Mouse (Mus musculus): ENCODE measurements around the gene Pqlc2. TPM values are rescaled to one million over a fixed set of nuclear protein-coding genes. Genes with fewer than 3 reads are reported as not detected.

Pqlc2 gene
- polyA plus RNA-seq, 1 experiment, result 10.1 TPM

DNA sequence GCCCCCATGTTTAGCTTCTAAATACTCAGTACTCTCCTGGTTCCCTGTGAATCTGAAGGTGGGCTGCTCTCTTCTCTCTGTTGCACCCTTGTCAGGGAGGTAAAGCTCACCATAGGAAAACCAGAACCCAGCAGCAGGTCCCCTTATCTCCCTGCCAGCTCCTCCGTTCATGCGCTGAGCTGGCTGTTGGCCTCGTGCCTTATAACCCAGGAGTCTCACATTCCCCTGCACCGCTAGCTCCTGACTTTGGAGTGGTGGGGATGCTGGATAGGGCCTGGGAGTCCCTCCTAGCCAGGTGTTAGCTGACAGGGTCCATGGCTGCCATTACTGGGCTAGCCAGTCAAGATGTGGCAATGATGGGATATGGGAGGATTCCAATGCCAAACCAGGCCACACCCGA, 24.3 kb downstream of the Pqlc2 start:
- no peak overlapping the region for H3K9ac ChIP-seq (ENCODE audit: low read depth, poor library complexity, severe bottlenecking)
- no peaks in the 10 kb centered on the region for H3K27me3 ChIP-seq (ENCODE audit: control insufficient read depth, insufficient read depth, low read length, poor library complexity, severe bottlenecking)
- no peak overlapping the region for H3K4me3 ChIP-seq (ENCODE audit: low read depth, low read length)
- H3K9me3 ChIP-seq (replicated peaks; ENCODE audit: control insufficient read depth, insufficient read depth, low read length, poor library complexity, severe bottlenecking), result no peaks in the 10 kb centered on the region
- H3K4me1 ChIP-seq (ENCODE audit: control insufficient read depth, insufficient read depth, low read length), result no peaks in the 10 kb centered on the region
- H3K27ac ChIP-seq (ENCODE audit: insufficient read depth, low read length), result no peak overlapping the region
- H3K36me3 ChIP-seq (ENCODE audit: control insufficient read depth, insufficient read depth, low read length, poor library complexity, severe bottlenecking), result peaks cover 13% of the 10 kb centered on the region; the same call in 1 of the 2 replicates
- TF ChIP-seq CTCF (IDR thresholded peaks at IDR 0.05; ENCODE audit: low read depth, low read length) (no peak), EP300 (IDR thresholded peaks at IDR 0.05; ENCODE audit: insufficient read depth, low read depth, low read length) (no peak), POLR2A (IDR thresholded peaks at IDR 0.05; ENCODE audit: insufficient read depth, low read length) (no peak)

DNA sequence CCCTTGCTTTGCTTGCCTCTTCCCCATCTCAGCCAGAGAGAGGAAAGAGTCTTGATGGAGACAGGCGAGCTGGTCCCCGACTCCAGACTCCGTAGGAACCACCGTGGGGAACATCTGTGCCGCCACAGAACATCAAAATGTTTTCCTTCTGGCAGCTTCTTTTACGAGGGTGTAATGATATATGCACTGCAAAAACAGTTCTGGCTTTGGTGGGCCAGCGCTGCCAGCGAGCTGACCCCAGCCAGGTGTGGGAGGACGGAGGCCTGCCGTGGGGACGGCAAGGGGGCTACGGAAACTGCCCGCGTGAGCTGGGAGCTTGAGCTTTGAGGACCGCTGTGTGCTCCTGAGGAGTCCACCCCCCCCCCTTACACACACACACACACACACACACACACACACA, 25.6 kb downstream of the Pqlc2 start:
- H3K9me3 ChIP-seq (replicated peaks; ENCODE audit: control insufficient read depth, insufficient read depth, low read length, poor library complexity, severe bottlenecking), result no peaks in the 10 kb centered on the region
- H3K4me3 ChIP-seq (ENCODE audit: low read depth, low read length), result no peak overlapping the region
- no peak overlapping the region for H3K9ac ChIP-seq (ENCODE audit: low read depth, poor library complexity, severe bottlenecking)
- TF ChIP-seq CTCF (IDR thresholded peaks at IDR 0.05; ENCODE audit: low read depth, low read length) (no peak), POLR2A (IDR thresholded peaks at IDR 0.05; ENCODE audit: insufficient read depth, low read length) (no peak), EP300 (IDR thresholded peaks at IDR 0.05; ENCODE audit: insufficient read depth, low read depth, low read length) (no peak)
- H3K4me1 ChIP-seq (ENCODE audit: control insufficient read depth, insufficient read depth, low read length), result no peaks in the 10 kb centered on the region
- no peaks in the 10 kb centered on the region for H3K27me3 ChIP-seq (ENCODE audit: control insufficient read depth, insufficient read depth, low read length, poor library complexity, severe bottlenecking)
- peaks cover 18% of the 10 kb centered on the region for H3K36me3 ChIP-seq (ENCODE audit: control insufficient read depth, insufficient read depth, low read length, poor library complexity, severe bottlenecking)
- no peak overlapping the region for H3K27ac ChIP-seq (ENCODE audit: insufficient read depth, low read length)

DNA sequence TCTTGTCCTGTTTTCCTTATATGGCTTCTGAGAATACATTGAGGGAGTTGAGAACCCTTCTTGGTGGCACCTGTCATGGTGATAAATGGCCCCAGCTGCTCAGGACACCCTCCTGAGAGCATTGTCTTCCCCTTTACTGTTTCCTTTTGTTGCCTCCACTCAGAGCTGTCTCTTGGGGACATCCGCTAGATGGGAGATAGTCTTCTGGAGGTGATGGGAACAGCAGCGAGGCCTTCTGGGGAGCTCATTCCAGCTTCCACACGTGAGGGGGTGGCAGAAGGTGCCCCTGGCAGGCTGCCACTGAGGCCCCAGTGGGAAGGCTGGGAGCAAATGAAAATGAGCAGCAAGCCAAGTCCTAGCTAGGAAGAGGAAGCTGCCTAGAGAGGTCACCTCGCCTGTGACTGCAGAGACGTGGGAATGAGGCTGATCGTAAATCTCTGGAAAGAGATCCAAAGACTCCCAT, 27.5 kb downstream of the Pqlc2 start:
- Histone ChIP-seq H3K27ac (ENCODE audit: insufficient read depth, low read length) (no peak overlapping the region), H3K36me3 (ENCODE audit: control insufficient read depth, insufficient read depth, low read length, poor library complexity, severe bottlenecking) (peaks cover 20% of the 10 kb centered on the region), H3K4me1 (ENCODE audit: control insufficient read depth, insufficient read depth, low read length) (no peaks in the 10 kb centered on the region), H3K9ac (ENCODE audit: low read depth, poor library complexity, severe bottlenecking) (no peak overlapping the region), H3K9me3 (replicated peaks; ENCODE audit: control insufficient read depth, insufficient read depth, low read length, poor library complexity, severe bottlenecking) (no peaks in the 10 kb centered on the region), H3K4me3 (ENCODE audit: low read depth, low read length) (no peak overlapping the region), H3K27me3 (ENCODE audit: control insufficient read depth, insufficient read depth, low read length, poor library complexity, severe bottlenecking) (no peaks in the 10 kb centered on the region)
- TF ChIP-seq EP300 (IDR thresholded peaks at IDR 0.05; ENCODE audit: insufficient read depth, low read depth, low read length) (no peak), CTCF (IDR thresholded peaks at IDR 0.05; ENCODE audit: low read depth, low read length) (no peak), POLR2A (IDR thresholded peaks at IDR 0.05; ENCODE audit: insufficient read depth, low read length) (no peak)

DNA sequence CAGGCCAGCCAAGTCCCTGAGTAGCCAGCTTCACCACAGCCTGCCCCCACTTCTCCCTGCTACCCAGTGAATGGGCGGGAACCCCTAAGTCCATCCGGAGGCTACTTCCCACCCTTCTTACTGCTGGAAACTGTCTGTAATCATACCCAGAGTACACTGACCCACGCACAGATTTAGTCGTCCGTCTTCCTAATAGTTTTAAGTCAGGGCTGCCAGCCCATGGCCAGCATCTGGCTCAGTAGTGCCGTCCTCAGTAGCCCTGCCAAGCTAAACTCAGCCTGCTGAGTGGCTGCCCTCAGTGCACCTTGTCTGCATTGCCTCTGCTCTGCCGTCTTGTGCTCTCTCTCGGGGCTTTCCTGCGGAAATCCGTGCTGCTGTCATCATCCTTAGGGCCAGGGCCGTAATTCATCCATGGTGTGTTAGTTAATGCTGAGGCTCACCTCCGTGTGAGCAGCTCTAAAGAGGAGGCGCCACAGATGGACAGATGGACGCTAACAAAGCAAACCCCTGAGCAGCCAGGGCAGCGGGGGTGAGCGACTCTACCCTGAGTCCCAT, 28.6 kb downstream of the Pqlc2 start:
- peaks cover 17% of the 10 kb centered on the region for H3K36me3 ChIP-seq (ENCODE audit: control insufficient read depth, insufficient read depth, low read length, poor library complexity, severe bottlenecking)
- H3K4me3 ChIP-seq (ENCODE audit: low read depth, low read length), result no peak overlapping the region
- H3K27me3 ChIP-seq (ENCODE audit: control insufficient read depth, insufficient read depth, low read length, poor library complexity, severe bottlenecking), result no peaks in the 10 kb centered on the region
- H3K27ac ChIP-seq (ENCODE audit: insufficient read depth, low read length), result no peak overlapping the region
- H3K9ac ChIP-seq (ENCODE audit: low read depth, poor library complexity, severe bottlenecking), result no peak overlapping the region
- no peaks in the 10 kb centered on the region for H3K4me1 ChIP-seq (ENCODE audit: control insufficient read depth, insufficient read depth, low read length)
- no peak for TF ChIP-seq POLR2A (IDR thresholded peaks at IDR 0.05; ENCODE audit: insufficient read depth, low read length)
- TF ChIP-seq CTCF (IDR thresholded peaks at IDR 0.05; ENCODE audit: low read depth, low read length), result no peak
- TF ChIP-seq EP300 (IDR thresholded peaks at IDR 0.05; ENCODE audit: insufficient read depth, low read depth, low read length), result no peak
- no peaks in the 10 kb centered on the region for H3K9me3 ChIP-seq (replicated peaks; ENCODE audit: control insufficient read depth, insufficient read depth, low read length, poor library complexity, severe bottlenecking)

DNA sequence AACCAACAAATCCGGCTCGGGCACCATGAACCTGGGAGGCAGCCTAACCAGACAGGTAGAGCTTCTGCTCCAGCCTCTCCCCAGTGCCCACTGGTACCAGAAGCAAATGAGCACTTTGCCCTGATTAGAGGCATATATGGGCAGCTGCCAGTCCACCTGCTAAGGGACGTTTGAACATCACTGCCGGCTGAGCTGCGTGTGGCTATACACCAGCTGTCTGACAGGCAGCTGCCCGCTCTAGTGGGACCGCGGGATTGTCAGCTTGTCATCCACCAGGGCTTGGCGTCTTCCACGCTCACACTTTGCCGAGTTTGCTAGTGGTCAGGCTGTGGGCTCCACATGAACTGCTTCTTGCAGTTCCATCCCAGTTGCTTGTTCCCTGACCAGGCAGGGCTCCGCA, 30.0 kb downstream of the Pqlc2 start:
- no peaks in the 10 kb centered on the region for H3K4me1 ChIP-seq (ENCODE audit: control insufficient read depth, insufficient read depth, low read length)
- no peaks in the 10 kb centered on the region for H3K9me3 ChIP-seq (replicated peaks; ENCODE audit: control insufficient read depth, insufficient read depth, low read length, poor library complexity, severe bottlenecking)
- TF ChIP-seq POLR2A (IDR thresholded peaks at IDR 0.05; ENCODE audit: insufficient read depth, low read length) (no peak), CTCF (IDR thresholded peaks at IDR 0.05; ENCODE audit: low read depth, low read length) (no peak), EP300 (IDR thresholded peaks at IDR 0.05; ENCODE audit: insufficient read depth, low read depth, low read length) (no peak)
- H3K9ac ChIP-seq (ENCODE audit: low read depth, poor library complexity, severe bottlenecking), result no peak overlapping the region
- no peak overlapping the region for H3K4me3 ChIP-seq (ENCODE audit: low read depth, low read length)
- H3K27me3 ChIP-seq (ENCODE audit: control insufficient read depth, insufficient read depth, low read length, poor library complexity, severe bottlenecking), result no peaks in the 10 kb centered on the region
- no peak overlapping the region for H3K27ac ChIP-seq (ENCODE audit: insufficient read depth, low read length)
- peaks cover 17% of the 10 kb centered on the region for H3K36me3 ChIP-seq (ENCODE audit: control insufficient read depth, insufficient read depth, low read length, poor library complexity, severe bottlenecking)

DNA sequence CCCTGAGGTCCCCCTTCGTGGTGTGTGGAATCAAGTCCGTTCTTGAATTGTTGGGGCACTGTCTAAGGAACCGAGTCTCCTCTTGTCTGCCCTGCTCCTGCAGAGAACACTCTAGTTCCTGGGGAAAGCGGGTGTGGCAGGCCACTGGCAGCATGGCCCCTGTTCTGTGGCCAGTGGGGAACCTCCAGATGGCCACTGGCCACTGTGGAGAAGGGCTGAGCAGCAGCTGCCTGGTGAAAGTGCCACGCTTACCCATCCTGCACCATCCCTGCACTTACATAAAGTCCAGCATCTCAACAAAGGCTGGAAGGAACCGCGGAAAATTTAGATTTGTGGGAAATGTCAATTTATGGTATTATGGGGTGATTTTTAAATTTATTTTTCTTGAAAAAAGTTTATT, 34.1 kb downstream of the Pqlc2 start:
- Histone ChIP-seq H3K36me3 (ENCODE audit: control insufficient read depth, insufficient read depth, low read length, poor library complexity, severe bottlenecking) (peaks cover 23% of the 10 kb centered on the region), H3K4me1 (ENCODE audit: control insufficient read depth, insufficient read depth, low read length) (no peaks in the 10 kb centered on the region), H3K27me3 (ENCODE audit: control insufficient read depth, insufficient read depth, low read length, poor library complexity, severe bottlenecking) (no peaks in the 10 kb centered on the region), H3K27ac (ENCODE audit: insufficient read depth, low read length) (no peak overlapping the region), H3K4me3 (ENCODE audit: low read depth, low read length) (no peak overlapping the region), H3K9ac (ENCODE audit: low read depth, poor library complexity, severe bottlenecking) (no peak overlapping the region), H3K9me3 (replicated peaks; ENCODE audit: control insufficient read depth, insufficient read depth, low read length, poor library complexity, severe bottlenecking) (no peaks in the 10 kb centered on the region)
- no peak for TF ChIP-seq EP300 (IDR thresholded peaks at IDR 0.05; ENCODE audit: insufficient read depth, low read depth, low read length)
- TF ChIP-seq CTCF (IDR thresholded peaks at IDR 0.05; ENCODE audit: low read depth, low read length), result no peak
- TF ChIP-seq POLR2A (IDR thresholded peaks at IDR 0.05; ENCODE audit: insufficient read depth, low read length), result no peak
